Mouse (Mus musculus) lung, postnatal 0 days (tissue): ENCODE measurements around the gene Stk4.

Experiments
- CTCF ChIP-seq: IDR thresholded peaks from 2 replicates; pipeline ENCODE4 v1.5.1; 2016; ENCODE audit warnings: antibody characterized with exemption, mild to moderate bottlenecking
- EP300 ChIP-seq: IDR thresholded peaks from 2 replicates; pipeline ENCODE4 v1.6.1; 2016; ENCODE audit warnings: antibody characterized with exemption, mild to moderate bottlenecking, control low read depth

GRCm38 (mm10) chr2:164115531-164115930, 45.4 kb downstream of the Stk4 start:
- no peak for TF ChIP-seq CTCF
- TF ChIP-seq EP300, result no peak
